Mouse (Mus musculus): Measurements from ENCODE around the gene Abhd12. TPM values are rescaled to one million over a fixed set of nuclear protein-coding genes. Genes with fewer than 3 reads are reported as not detected.
A peak's percentile ranks its signal among the peaks of the same experiment; 100 is the strongest.

Gene Abhd12
- total and polyA plus RNA-seq, 2 experiments from 2014 or later: 158 to 164 TPM

DNA sequence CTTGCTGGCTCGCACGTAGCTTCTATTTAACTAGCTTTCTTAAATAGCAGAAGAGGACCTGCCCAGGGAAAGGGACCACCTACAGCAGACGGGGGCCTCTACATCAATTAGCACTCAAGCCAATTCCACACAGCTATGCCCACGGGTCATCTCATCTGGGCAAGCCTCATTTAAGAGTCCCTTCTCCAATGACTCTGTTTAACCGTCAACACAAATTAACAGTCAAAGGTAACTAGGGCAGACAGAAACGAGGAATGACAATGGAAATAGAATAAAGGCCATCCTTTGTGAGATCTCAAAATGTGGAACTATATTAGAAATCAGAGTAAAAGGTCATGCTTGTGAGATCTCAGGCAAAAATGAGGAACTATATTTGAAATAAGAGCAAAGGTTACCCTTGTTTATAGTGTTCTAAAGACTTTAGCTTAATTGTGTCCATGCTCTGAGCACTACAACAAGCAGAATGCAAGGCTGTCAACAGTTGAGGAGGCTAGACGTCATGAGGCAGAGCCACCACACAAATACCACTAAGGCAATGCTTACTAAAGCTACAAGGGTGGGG lies 8.8 kb downstream of the Abhd12 start:
- ATAC-seq: no peak
- no peak overlapping the region for H3K9ac ChIP-seq (replicated peaks; ENCODE audit: low read length)
- no peak overlapping the region for H3K4me3 ChIP-seq (ENCODE audit: low read length)
- no peak overlapping the region for H3K27ac ChIP-seq
- H3K4me2 ChIP-seq (ENCODE audit: low read depth, low read length): no peak overlapping the region
- no peaks in the 10 kb centered on the region for H3K27me3 ChIP-seq (ENCODE audit: insufficient read depth, low read length)
- H3K36me3 ChIP-seq (ENCODE audit: insufficient read depth, low read length): no peaks in the 10 kb centered on the region
- 79% methylated on average over 7 of the region's 7 CpGs for WGBS
- DNase-seq (ENCODE audit: low spot score): no peak
- H3K9me3 ChIP-seq (ENCODE audit: low read length): no peaks in the 10 kb centered on the region
- no peaks in the 10 kb centered on the region for H3K4me1 ChIP-seq (ENCODE audit: insufficient read depth, low read length)
- no peak for TF ChIP-seq CTCF (IDR thresholded peaks at IDR 0.05; ENCODE audit: low read depth)

DNA sequence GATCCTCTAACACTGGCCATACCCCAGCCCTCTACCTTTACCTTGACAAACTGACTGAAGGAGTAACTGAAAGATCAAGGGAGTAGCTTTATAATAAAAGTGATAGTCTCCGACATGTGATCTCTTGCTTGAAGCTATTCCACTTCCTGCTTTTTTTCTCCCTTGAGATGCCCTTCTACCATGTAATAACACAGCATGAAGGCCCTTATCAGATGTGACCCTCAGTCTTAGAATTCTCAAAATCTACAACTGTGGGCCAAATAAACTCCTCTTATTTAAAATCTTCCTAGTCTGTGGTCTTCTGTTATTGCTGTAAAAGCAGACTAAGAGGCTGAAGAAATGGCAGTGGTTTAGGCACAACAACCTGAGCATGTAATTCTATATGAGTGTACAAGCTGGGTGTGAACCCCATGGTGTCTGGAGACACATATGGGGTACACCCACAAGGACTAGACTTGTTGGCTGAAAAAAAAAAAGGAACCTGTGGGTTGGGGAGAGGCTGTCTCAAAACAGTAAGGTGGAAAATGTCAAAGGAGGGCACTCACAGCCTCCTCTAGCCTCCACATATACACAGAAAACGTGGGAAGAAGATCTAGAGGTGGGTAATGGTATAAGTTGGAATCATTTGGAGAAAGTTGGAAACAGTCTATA lies 9.8 kb downstream of the Abhd12 start:
- Histone ChIP-seq H3K9me3 (ENCODE audit: low read length) (no peaks in the 10 kb centered on the region), H3K27ac (no peak overlapping the region), H3K4me2 (ENCODE audit: low read depth, low read length) (no peak overlapping the region), H3K36me3 (ENCODE audit: insufficient read depth, low read length) (no peaks in the 10 kb centered on the region), H3K4me1 (ENCODE audit: insufficient read depth, low read length) (no peaks in the 10 kb centered on the region), H3K27me3 (ENCODE audit: insufficient read depth, low read length) (no peaks in the 10 kb centered on the region), H3K9ac (replicated peaks; ENCODE audit: low read length) (no peak overlapping the region), H3K4me3 (ENCODE audit: low read length) (no peak overlapping the region)
- DNase-seq (ENCODE audit: low spot score): no peak
- ATAC-seq: no peak
- WGBS: 91% methylated on average over 2 of the region's 2 CpGs
- TF ChIP-seq CTCF (IDR thresholded peaks at IDR 0.05; ENCODE audit: low read depth): no peak

DNA sequence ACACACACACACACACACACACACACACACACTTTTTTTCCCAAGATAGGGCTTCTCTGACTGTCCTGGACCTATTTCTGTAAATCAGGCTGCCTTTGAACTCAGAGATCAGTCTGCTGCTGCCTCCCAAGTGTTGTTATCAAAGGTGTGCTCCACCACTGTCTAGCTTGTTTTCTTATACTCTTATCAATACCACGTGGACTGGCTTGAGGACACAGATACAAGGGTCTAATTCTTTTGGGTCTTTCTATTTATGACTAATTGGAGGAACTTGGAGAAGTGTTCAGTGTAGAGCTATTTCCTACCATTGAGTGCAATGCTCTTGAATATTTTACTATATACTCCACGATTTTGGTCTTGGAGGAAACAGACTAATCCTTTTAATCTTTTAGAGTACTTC lies 17.2 kb downstream of the Abhd12 start:
- H3K9me3 ChIP-seq (ENCODE audit: low read length): no peaks in the 10 kb centered on the region
- no peak for TF ChIP-seq CTCF (IDR thresholded peaks at IDR 0.05; ENCODE audit: low read depth)
- no peaks in the 10 kb centered on the region for H3K27me3 ChIP-seq (ENCODE audit: insufficient read depth, low read length)
- no peak overlapping the region for H3K4me2 ChIP-seq (ENCODE audit: low read depth, low read length)
- no peak for ATAC-seq
- H3K36me3 ChIP-seq (ENCODE audit: insufficient read depth, low read length): no peaks in the 10 kb centered on the region
- no peak overlapping the region for H3K4me3 ChIP-seq (ENCODE audit: low read length)
- no peak for DNase-seq (ENCODE audit: low spot score)
- 85% methylated on average over 2 of the region's 2 CpGs for WGBS
- no peak overlapping the region for H3K9ac ChIP-seq (replicated peaks; ENCODE audit: low read length)
- H3K27ac ChIP-seq: no peak overlapping the region
- H3K4me1 ChIP-seq (ENCODE audit: insufficient read depth, low read length): no peaks in the 10 kb centered on the region

DNA sequence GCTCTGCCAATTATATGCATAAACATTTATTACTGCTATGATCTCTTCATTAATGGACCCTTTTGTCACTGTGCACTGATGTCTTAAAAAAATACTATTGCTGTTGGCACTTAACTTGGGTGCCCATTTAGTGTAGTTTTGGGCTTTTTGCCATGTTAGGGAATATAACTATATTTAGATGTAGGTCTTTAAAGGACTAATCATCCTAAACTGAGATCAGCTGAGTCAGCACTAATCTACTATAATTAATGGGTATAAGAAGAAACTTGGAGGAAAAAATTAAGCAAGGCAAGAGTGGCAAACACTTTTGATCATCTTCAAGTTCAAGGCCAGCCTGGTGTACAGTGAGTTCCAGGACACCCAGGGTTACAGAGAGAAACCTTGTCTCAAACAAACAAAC lies 18.2 kb downstream of the Abhd12 start:
- ATAC-seq (no peak), DNase-seq (ENCODE audit: low spot score) (no peak)
- H3K4me1 ChIP-seq (ENCODE audit: insufficient read depth, low read length): no peaks in the 10 kb centered on the region
- no peak for TF ChIP-seq CTCF (IDR thresholded peaks at IDR 0.05; ENCODE audit: low read depth)
- no peak overlapping the region for H3K9ac ChIP-seq (replicated peaks; ENCODE audit: low read length)
- no peaks in the 10 kb centered on the region for H3K27me3 ChIP-seq (ENCODE audit: insufficient read depth, low read length)
- no peak overlapping the region for H3K4me2 ChIP-seq (ENCODE audit: low read depth, low read length)
- H3K9me3 ChIP-seq (ENCODE audit: low read length): no peaks in the 10 kb centered on the region
- H3K36me3 ChIP-seq (ENCODE audit: insufficient read depth, low read length): no peaks in the 10 kb centered on the region
- no peak overlapping the region for H3K27ac ChIP-seq
- H3K4me3 ChIP-seq (ENCODE audit: low read length): no peak overlapping the region

DNA sequence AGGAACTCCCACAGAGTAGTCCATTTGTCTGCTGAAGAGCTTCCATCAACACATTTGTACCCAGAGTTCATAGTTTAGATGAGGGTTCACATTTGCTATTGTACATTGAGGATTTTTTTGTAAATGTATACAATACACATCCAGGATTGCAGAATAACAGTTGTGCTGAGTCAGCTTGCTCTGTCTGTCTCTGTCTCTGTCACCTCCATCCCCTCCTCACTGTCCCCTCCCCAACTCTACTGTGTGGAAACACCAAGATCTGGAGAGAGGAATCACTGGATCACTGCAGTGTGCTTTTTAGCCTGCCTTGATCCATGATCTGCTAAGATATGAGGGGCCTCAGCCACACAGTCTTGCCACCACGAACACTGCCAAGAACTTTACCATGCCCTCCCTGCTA lies 18.7 kb downstream of the Abhd12 start:
- Histone ChIP-seq H3K27ac (no peak overlapping the region), H3K4me3 (ENCODE audit: low read length) (no peak overlapping the region), H3K9ac (replicated peaks; ENCODE audit: low read length) (no peak overlapping the region), H3K4me2 (ENCODE audit: low read depth, low read length) (no peak overlapping the region), H3K27me3 (ENCODE audit: insufficient read depth, low read length) (no peaks in the 10 kb centered on the region), H3K9me3 (ENCODE audit: low read length) (no peaks in the 10 kb centered on the region), H3K36me3 (ENCODE audit: insufficient read depth, low read length) (no peaks in the 10 kb centered on the region), H3K4me1 (ENCODE audit: insufficient read depth, low read length) (no peaks in the 10 kb centered on the region)
- WGBS: 87% methylated on average over 1 of the region's 1 CpGs
- DNase-seq (ENCODE audit: low spot score): no peak
- TF ChIP-seq CTCF (IDR thresholded peaks at IDR 0.05; ENCODE audit: low read depth): no peak
- ATAC-seq: no peak

DNA sequence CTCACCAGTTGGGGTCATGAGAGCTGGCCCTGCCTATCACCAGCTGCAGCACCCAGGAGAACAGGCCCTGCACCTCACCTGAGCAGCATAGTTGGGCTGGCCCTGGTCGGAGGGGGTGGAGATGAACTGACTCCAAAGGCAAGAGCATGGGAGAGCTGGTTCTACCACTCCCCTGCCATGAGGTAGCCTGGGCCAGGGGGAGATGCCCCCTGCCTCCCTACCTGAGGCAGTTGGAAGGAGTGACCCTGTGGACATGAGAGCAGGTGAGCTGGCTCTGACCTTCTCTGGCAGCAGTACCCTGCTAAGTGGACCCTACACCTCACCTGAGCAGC lies 19.8 kb downstream of the Abhd12 start:
- Histone ChIP-seq H3K4me2 (ENCODE audit: low read depth, low read length) (no peak overlapping the region), H3K27ac (no peak overlapping the region), H3K4me1 (ENCODE audit: insufficient read depth, low read length) (no peaks in the 10 kb centered on the region), H3K27me3 (ENCODE audit: insufficient read depth, low read length) (no peaks in the 10 kb centered on the region), H3K4me3 (ENCODE audit: low read length) (no peak overlapping the region), H3K9ac (replicated peaks; ENCODE audit: low read length) (no peak overlapping the region), H3K9me3 (ENCODE audit: low read length) (no peaks in the 10 kb centered on the region), H3K36me3 (ENCODE audit: insufficient read depth, low read length) (no peaks in the 10 kb centered on the region)
- 0 out of 2 replicates have a peak, but pooled peaks have one; percentile 21 for ATAC-seq
- WGBS: 100% methylated on average over 1 of the region's 1 CpGs
- TF ChIP-seq CTCF (IDR thresholded peaks at IDR 0.05; ENCODE audit: low read depth): no peak
- no peak for DNase-seq (ENCODE audit: low spot score)

DNA sequence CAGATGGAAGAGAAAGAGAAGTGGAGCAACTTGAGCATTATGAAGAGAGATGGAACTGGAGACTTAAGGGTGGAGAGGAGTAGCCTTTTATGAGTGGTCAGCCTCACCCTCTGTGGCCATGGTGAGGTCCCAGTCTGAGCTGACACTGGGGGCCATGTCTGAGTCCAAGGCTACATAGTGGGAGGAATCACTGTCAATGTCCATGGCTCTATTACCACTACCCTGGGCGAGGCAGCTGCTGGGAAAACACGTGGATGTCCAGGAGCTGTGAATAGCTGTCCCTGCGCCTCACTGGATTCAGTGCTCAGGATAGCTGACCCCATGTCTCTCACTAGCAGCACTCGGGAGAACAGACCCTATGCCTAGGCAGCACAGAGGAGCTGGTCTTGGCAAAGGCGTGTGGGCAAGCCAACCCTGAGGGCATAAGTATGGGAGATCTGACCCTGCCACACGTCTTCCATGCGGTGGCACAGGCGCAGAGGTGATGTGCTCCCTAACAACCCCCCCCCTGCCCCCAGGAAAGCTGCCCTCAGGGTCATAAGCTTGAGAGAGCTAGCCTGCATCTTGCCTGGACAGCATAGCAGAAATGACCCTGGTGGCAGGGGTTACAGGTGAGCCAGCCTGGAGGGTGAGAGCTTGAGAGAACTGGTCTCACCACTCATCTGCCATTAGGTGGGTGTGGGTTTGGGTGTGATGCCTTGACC lies 20.3 kb downstream of the Abhd12 start:
- DNase-seq (ENCODE audit: low spot score): no peak
- TF ChIP-seq CTCF (IDR thresholded peaks at IDR 0.05; ENCODE audit: low read depth): no peak
- 86% methylated on average over 8 of the region's 8 CpGs for WGBS
- no peaks in the 10 kb centered on the region for H3K36me3 ChIP-seq (ENCODE audit: insufficient read depth, low read length)
- H3K4me3 ChIP-seq (ENCODE audit: low read length): no peak overlapping the region
- no peak overlapping the region for H3K4me2 ChIP-seq (ENCODE audit: low read depth, low read length)
- peak; percentile 32; the same call in 1 of the 2 replicates for ATAC-seq
- H3K27ac ChIP-seq: no peak overlapping the region
- no peaks in the 10 kb centered on the region for H3K4me1 ChIP-seq (ENCODE audit: insufficient read depth, low read length)
- H3K27me3 ChIP-seq (ENCODE audit: insufficient read depth, low read length): no peaks in the 10 kb centered on the region
- H3K9me3 ChIP-seq (ENCODE audit: low read length): no peaks in the 10 kb centered on the region
- H3K9ac ChIP-seq (replicated peaks; ENCODE audit: low read length): no peak overlapping the region
